Mouse (Mus musculus) gastrocnemius, postnatal 25 days (tissue): ENCODE results near the gene Gm10324. TPM values are rescaled to one million over a fixed set of nuclear protein-coding genes. Genes with fewer than 3 reads are reported as not detected.
"Not testable (repeated sequence)": the region's sequence is repeated elsewhere in the genome, so short reads cannot be mapped to it uniquely, and the experiment has no call there.

ENCODE experiments used
- DNase-seq: peaks from one replicate; pipeline ENCODE4 v3.0.0; 2022
- long read RNA-seq, 2 experiments: library from polyadenylated mRNA; stranded (forward); transcript quantifications; one replicate each; pipeline ENCODE4 v2.0.0; 2021
- total RNA-seq, 2 experiments: library from RNA; stranded (reverse); gene quantifications; 1 replicate in 1 of 2; 2 replicates in 1 of 2; pipeline ENCODE4 v1.2.3; 2021

Gene Gm10324
- not detected for total RNA-seq
- long read RNA-seq, experiment 1, result 0 reads
- long read RNA-seq, experiment 2, result 0 reads

- DNase-seq, result not testable (repeated sequence)
These were observed at the start of gene Gm10324 for GRCm38 (mm10) chr13:66119247-66119646. TSS of gene Gm10324 (plus strand) at chr13:66119547.

Other genes starting within 250 kb of the Gm10324 start
- not detected for gene Gm10772, start 108.0 kb downstream of the Gm10324 start, total RNA-seq